Mouse (Mus musculus): Measurements from ENCODE around the gene Smpx.

DNA sequence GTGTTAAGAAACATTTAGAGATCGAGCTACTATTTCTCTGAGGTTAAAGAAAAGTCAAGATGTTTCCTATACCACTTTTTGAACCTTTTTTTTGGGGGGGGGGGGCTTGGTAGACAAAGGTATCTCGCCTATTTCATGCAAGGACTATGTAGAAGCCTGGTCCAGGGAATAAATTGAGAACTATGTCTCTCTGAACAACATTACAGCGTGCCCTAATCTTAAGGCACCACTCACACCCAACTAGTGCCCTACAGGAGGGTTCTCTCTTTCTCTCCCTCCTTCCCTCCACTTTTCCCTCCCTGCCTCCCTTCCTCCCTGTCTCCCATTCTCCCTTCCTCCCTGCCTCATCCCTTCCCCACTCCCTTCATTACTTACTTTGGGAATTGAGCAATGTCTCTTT lies 33.6 kb downstream of the Smpx start:
- TF ChIP-seq CTCF (IDR thresholded peaks at IDR 0.05; ENCODE audit: borderline replicate concordance, extremely low read depth, insufficient read depth, insufficient read length) (no peak), POLR2A (IDR thresholded peaks at IDR 0.05; ENCODE audit: borderline replicate concordance, extremely low read depth, insufficient read depth, insufficient read length, poor library complexity, severe bottlenecking) (no peak)
